Mouse (Mus musculus) G1E (cell line): ENCODE measurements around the gene Lrrc45. TPM values are rescaled to one million over a fixed set of nuclear protein-coding genes. Genes with fewer than 3 reads are reported as not detected.

ENCODE experiments used
- ATAC-seq: 2 replicates; pipeline ENCODE4 v1.8.0; 2016; ENCODE audit warnings: mild to moderate bottlenecking; ENCODE audit not compliant: insufficient number of reproducible peaks, poor library complexity, low FRiP score, severe bottlenecking; ENCODE audit errors: extremely low read depth
- DNase-seq: peaks from one replicate; pipeline ENCODE4 v3.0.0; 2012; ENCODE audit warnings: low spot score
- H3K27me3 ChIP-seq: 2 replicates; pipeline ENCODE4 v1.6.1; 2012; ENCODE audit warnings: mild to moderate bottlenecking, low read length, inconsistent platforms; ENCODE audit not compliant: insufficient read depth
- H3K36me3 ChIP-seq: replicated peaks from 2 replicates; pipeline ENCODE3; 2012; ENCODE audit warnings: mild to moderate bottlenecking, inconsistent platforms
- H3K4me1 ChIP-seq: 2 replicates; pipeline ENCODE4 v1.6.1; 2012; ENCODE audit warnings: low read depth, low read length, inconsistent platforms, mixed read lengths; ENCODE audit not compliant: insufficient read depth
- H3K4me3 ChIP-seq: 2 replicates; pipeline ENCODE4 v1.5.1; 2012; ENCODE audit warnings: low read depth, mild to moderate bottlenecking, inconsistent platforms, low read length, moderate library complexity, mixed read lengths
- H3K9me3 ChIP-seq: replicated peaks from 2 replicates; pipeline ENCODE4 v1.6.1; 2012; ENCODE audit warnings: inconsistent platforms
- CTCF ChIP-seq: IDR thresholded peaks from 2 replicates; pipeline ENCODE4 v1.5.1; 2012; ENCODE audit warnings: low read depth, low read length, inconsistent platforms, mixed read lengths
- GATA1 ChIP-seq: IDR thresholded peaks from 2 replicates; pipeline ENCODE4 v1.6.1; 2012; ENCODE audit warnings: borderline replicate concordance, low read length, inconsistent platforms, mixed read lengths
- GATA2 ChIP-seq: IDR thresholded peaks from 2 replicates; pipeline ENCODE4 v1.6.1; 2012; ENCODE audit warnings: low read depth, low read length, inconsistent platforms, borderline replicate concordance
- POLR2AphosphoS5 ChIP-seq: IDR thresholded peaks from 2 replicates; pipeline ENCODE4 v1.6.1; 2012; ENCODE audit warnings: low read depth, low read length, inconsistent platforms; ENCODE audit not compliant: insufficient replicate concordance
- TAL1 ChIP-seq: conservative IDR thresholded peaks from 2 replicates; pipeline ENCODE4 v1.6.1; 2012; ENCODE audit warnings: low read depth, low read length, inconsistent platforms, mixed read lengths
- polyA plus RNA-seq: library from polyadenylated mRNA; stranded (reverse); fragments of >175 nt; gene quantifications from 2 replicates; pipeline ENCODE4 v1.2.3, GENCODE M21; 2012
- total RNA-seq, 2 experiments: library from RNA; stranded (forward) in 1 of 2; stranded (reverse) in 1 of 2; fragments of 200-1000 nt in 1 of 2; fragments of >200 nt in 1 of 2; fragmentation: Nextera tagmentation in 1 of 2; gene quantifications; 2 replicates each; pipeline ENCODE4 v1.2.3; 2014 to 2017

Lrrc45 gene
- total and polyA plus RNA-seq, 3 experiments = 12.1 to 23.3 (median 20.0) TPM

DNA sequence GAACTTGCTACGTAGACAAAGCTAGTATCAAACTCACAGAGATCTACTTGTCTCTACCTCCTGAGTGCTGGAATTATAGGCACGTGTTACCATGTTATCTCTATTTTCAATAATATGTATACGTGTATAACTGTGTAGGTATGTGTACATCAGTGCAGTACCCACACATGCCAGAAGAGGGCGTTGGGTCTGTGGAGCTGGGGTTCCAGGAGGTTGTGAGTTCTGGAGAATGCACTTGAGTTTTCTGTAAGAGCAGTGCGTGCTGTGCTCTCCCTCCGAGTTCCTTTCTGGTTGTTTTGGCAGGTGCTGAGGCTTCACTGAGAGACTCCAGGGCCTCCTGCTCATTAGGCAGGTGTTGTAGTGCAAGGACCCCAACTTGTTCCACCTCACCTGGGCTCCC, 17.2 kb upstream of the Lrrc45 start:
- DNase-seq (no peak), ATAC-seq (no peak)
- Histone ChIP-seq H3K9me3 (peaks cover 5% of the 10 kb centered on the region; the same call in 1 of the 2 replicates), H3K4me1 (peaks cover 6% of the 10 kb centered on the region; the same call in 1 of the 2 replicates), H3K4me3 (no peak overlapping the region), H3K27me3 (no peaks in the 10 kb centered on the region), H3K36me3 (peaks cover 100% of the 10 kb centered on the region)
- TF ChIP-seq GATA2 = no peak
- no peak for TF ChIP-seq GATA1
- TF ChIP-seq TAL1 = no peak
- TF ChIP-seq CTCF = no peak
- no peak for TF ChIP-seq POLR2AphosphoS5

GRCm38 (mm10) chr11:120697741-120698140, 16.0 kb upstream of the Lrrc45 start:
- Histone ChIP-seq H3K4me1 (peaks cover 6% of the 10 kb centered on the region; the same call in 1 of the 2 replicates), H3K4me3 (no peak overlapping the region), H3K36me3 (peaks cover 98% of the 10 kb centered on the region), H3K9me3 (peaks cover 5% of the 10 kb centered on the region; the same call in 1 of the 2 replicates), H3K27me3 (no peaks in the 10 kb centered on the region)
- ATAC-seq (no peak), DNase-seq (no peak)
- TF ChIP-seq CTCF (no peak), GATA2 (no peak), POLR2AphosphoS5 (no peak), GATA1 (no peak), TAL1 (no peak)

DNA sequence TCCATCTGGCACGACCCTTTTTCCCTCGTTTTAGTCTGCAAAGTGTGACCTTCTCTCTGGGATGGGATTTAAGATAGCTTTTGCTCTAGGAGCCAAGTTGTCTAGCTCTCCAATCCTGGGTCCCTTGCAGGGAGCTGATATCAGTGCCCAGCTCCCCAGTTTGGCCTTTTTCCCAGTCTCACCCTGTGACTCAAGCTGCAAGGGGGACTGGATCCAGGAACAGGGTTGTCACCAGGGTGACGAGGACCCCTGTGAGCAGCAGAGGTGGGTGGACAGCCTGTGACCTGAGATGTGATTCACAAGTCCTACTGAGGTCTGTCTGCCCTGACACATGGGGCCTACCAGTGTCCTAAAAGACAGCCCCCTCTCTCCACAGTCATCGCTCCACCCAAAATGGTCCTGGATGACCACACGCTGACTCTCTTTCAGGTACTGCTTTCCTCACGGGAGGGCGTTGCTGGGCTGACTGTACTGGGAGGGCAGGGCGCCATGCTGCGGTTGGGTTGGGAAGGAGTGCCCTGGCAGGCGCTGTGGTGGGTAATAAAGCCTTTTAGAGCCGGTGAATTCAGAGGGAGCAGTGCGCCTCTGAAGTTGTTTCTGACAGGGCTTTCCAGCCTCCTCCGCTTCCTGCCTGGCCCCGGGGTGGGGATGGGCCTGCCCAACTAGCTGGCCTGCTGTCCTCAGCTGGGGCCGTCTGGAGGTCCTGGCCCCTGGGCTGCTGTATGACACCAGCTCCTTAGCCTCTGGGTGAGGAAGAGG, 9.8 kb upstream of the Lrrc45 start:
- peaks cover 90% of the 10 kb centered on the region for H3K36me3 ChIP-seq
- H3K4me1 ChIP-seq = peaks cover 14% of the 10 kb centered on the region
- TF ChIP-seq CTCF (no peak), GATA2 (no peak), POLR2AphosphoS5 (no peak), GATA1 (no peak), TAL1 (no peak)

GRCm38 (mm10) chr11:120704486-120705325, 9.0 kb upstream of the Lrrc45 start:
- Histone ChIP-seq H3K27me3 (no peaks in the 10 kb centered on the region), H3K9me3 (no peaks in the 10 kb centered on the region), H3K36me3 (peaks cover 90% of the 10 kb centered on the region), H3K4me3 (no peak overlapping the region), H3K4me1 (peaks cover 16% of the 10 kb centered on the region)
- DNase-seq (no peak), ATAC-seq (no peak)
- TF ChIP-seq POLR2AphosphoS5 = no peak
- no peak for TF ChIP-seq CTCF
- TF ChIP-seq TAL1 = no peak
- TF ChIP-seq GATA2 = no peak
- TF ChIP-seq GATA1 = no peak

More for the DNA sequence above, 9.8 kb upstream of the Lrrc45 start:
- H3K4me3 ChIP-seq = no peak overlapping the region
- H3K27me3 ChIP-seq = no peaks in the 10 kb centered on the region
- H3K9me3 ChIP-seq = no peaks in the 10 kb centered on the region
- ATAC-seq = no peak
- DNase-seq = no peak

DNA sequence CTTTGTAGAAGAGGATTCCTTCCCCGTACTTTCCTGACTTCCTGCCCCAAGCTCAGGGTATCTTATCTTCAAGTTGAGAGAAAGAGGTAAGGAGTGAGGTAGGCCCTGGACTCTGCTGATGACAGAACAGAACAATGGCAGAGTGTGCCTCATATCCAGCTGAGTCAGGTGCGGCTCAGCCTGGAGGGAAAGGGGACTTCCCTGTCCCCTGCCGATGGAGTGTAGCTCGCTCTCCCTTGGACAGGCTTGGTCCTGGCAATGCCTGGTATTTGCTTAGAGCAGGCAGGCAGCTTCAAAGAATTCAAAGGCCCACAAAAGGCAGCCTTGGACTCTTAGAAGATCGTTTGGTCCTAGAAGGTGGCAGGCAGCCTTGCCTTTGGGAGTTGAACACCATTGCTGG, 7.6 kb upstream of the Lrrc45 start:
- Histone ChIP-seq H3K36me3 (peaks cover 90% of the 10 kb centered on the region), H3K27me3 (no peaks in the 10 kb centered on the region), H3K4me3 (no peak overlapping the region), H3K9me3 (no peaks in the 10 kb centered on the region), H3K4me1 (peaks cover 28% of the 10 kb centered on the region)
- TF ChIP-seq POLR2AphosphoS5 (no peak), TAL1 (no peak), GATA2 (no peak), CTCF (no peak), GATA1 (no peak)
- no peak for DNase-seq
- ATAC-seq = no peak

DNA sequence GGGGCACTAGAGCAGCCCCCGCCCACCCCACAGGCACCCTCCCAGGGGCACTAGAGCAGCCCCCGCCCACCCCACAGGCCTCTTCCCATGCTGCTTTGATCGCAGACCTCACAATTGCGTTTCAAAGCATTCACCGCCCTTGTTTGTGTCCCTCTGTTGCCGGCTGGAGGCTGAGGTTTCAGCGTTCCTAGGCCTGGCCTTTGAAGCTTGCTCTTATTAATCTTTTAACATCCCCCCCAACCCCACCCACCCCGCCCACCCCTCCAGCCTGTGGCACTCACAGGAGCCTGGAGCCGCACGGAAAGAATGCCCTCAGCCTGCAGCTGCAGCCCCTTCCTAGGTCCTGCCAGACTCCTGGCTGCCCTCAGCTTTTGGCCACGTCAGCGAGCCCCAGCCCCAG, 6.5 kb upstream of the Lrrc45 start:
- Histone ChIP-seq H3K4me1 (peaks cover 38% of the 10 kb centered on the region), H3K27me3 (no peaks in the 10 kb centered on the region), H3K9me3 (no peaks in the 10 kb centered on the region), H3K36me3 (peaks cover 91% of the 10 kb centered on the region), H3K4me3 (no peak overlapping the region)
- no peak for ATAC-seq
- no peak for TF ChIP-seq GATA1
- TF ChIP-seq GATA2 = no peak
- no peak for TF ChIP-seq CTCF
- TF ChIP-seq TAL1 = no peak
- no peak for TF ChIP-seq POLR2AphosphoS5
- DNase-seq = no peak
